Mouse (Mus musculus) hindbrain, postnatal 0 days (tissue): ENCODE data around the gene Cdt1. TPM values are rescaled to one million over a fixed set of nuclear protein-coding genes. Genes with fewer than 3 reads are reported as not detected.

Source experiments
- ATAC-seq: fragments of 200-750 bp; cut with Nextera tagmentation; 2 replicates; pipeline ENCODE4 v1.8.0; 2017; ENCODE audit warnings: mild to moderate bottlenecking, moderate TSS enrichment, moderate library complexity
- DNase-seq: peaks from one replicate; pipeline ENCODE4 v3.0.0-alpha.2; 2015; ENCODE audit warnings: low spot score
- H3K27ac ChIP-seq: fragments of 300-500 bp; sonication (generic); 2 replicates; pipeline ENCODE4 v1.5.1; 2014; ENCODE audit warnings: mild to moderate bottlenecking
- H3K27me3 ChIP-seq: fragments of 300-500 bp; sonication (generic); 2 replicates; pipeline ENCODE4 v1.6.1; 2014; ENCODE audit warnings: low read length, mixed read lengths; ENCODE audit not compliant: insufficient read depth
- H3K36me3 ChIP-seq: fragments of 300-500 bp; sonication (generic); 2 replicates; pipeline ENCODE4 v1.6.1; 2014; ENCODE audit warnings: low read length, mixed read lengths; ENCODE audit not compliant: insufficient read depth
- H3K4me1 ChIP-seq: fragments of 300-500 bp; sonication (generic); 2 replicates; pipeline ENCODE4 v1.6.1; 2014; ENCODE audit warnings: antibody characterized with exemption, low read length, mixed read lengths; ENCODE audit not compliant: insufficient read depth
- H3K4me2 ChIP-seq: fragments of 300-500 bp; sonication (generic); 2 replicates; pipeline ENCODE4 v1.6.1; 2014; ENCODE audit warnings: low read depth, mild to moderate bottlenecking, low read length, moderate library complexity, mixed read lengths
- H3K4me3 ChIP-seq: fragments of 300-500 bp; sonication (generic); 2 replicates; pipeline ENCODE4 v1.5.1; 2014; ENCODE audit warnings: low read length
- H3K9ac ChIP-seq: fragments of 300-500 bp; sonication (generic); replicated peaks from 2 replicates; pipeline ENCODE4 v1.6.1; 2014; ENCODE audit warnings: mild to moderate bottlenecking, low read length, moderate library complexity, mixed read lengths
- H3K9me3 ChIP-seq: fragments of 300-500 bp; sonication (generic); 2 replicates; pipeline ENCODE4 v1.6.1; 2016; ENCODE audit warnings: low read length, mixed read lengths
- CTCF ChIP-seq: IDR thresholded peaks from 2 replicates; pipeline ENCODE4 v1.5.1; 2016; ENCODE audit warnings: antibody characterized with exemption, control low read depth, low read depth
- WGBS: fragments of 180-500 bp; shearing (Covaris S2); extraction: QIAGEN DNeasy Blood & Tissue Kit; methylation state at CpG from one replicate; pipeline ENCODE4 v1.1.7; 2014; 5-methylcytosine and 5-hydroxymethylcytosine counted together
- polyA plus RNA-seq: library from polyadenylated mRNA; unstranded; fragments of >200 nt; fragmentation: Nextera tagmentation; extraction: Ambion mirVana; gene quantifications from 2 replicates; pipeline ENCODE4 v1.2.1, GENCODE M21; 2015
- total RNA-seq: library from RNA; depleted of rRNA; stranded (reverse); fragments of >200 nt; gene quantifications from 2 replicates; pipeline ENCODE4 v1.2.3, GENCODE M21; 2014

Gene Cdt1
- total and polyA plus RNA-seq, 2 experiments from 2014 or later = 10.7 to 26.3 TPM

- Histone ChIP-seq H3K27ac (no peak overlapping the region), H3K4me3 (no peak overlapping the region), H3K9me3 (no peaks in the 10 kb centered on the region), H3K9ac (no peak overlapping the region), H3K27me3 (no peaks in the 10 kb centered on the region), H3K4me1 (peaks cover 22% of the 10 kb centered on the region), H3K4me2 (no peak overlapping the region), H3K36me3 (no peaks in the 10 kb centered on the region)
- WGBS = 73% methylated on average over 3 of the region's 3 CpGs
- ATAC-seq (no peak), DNase-seq (no peak)
- no peak for TF ChIP-seq CTCF
These were observed 41.7 kb upstream of the Cdt1 start for GRCm38 (mm10) chr8:122526084-122526483.

- no peak for DNase-seq
- ATAC-seq = no peak
These were observed 41.2 kb upstream of the Cdt1 start for GRCm38 (mm10) chr8:122526526-122527170.

GRCm38 (mm10) chr8:122527937-122528336, 39.9 kb upstream of the Cdt1 start:
- Histone ChIP-seq H3K9ac (no peak overlapping the region), H3K27ac (no peak overlapping the region), H3K27me3 (no peaks in the 10 kb centered on the region), H3K4me3 (no peak overlapping the region), H3K9me3 (no peaks in the 10 kb centered on the region), H3K36me3 (no peaks in the 10 kb centered on the region), H3K4me2 (no peak overlapping the region), H3K4me1 (peaks cover 20% of the 10 kb centered on the region)
- no peak for DNase-seq
- TF ChIP-seq CTCF = no peak
- no peak for ATAC-seq
- 87% methylated on average over 3 of the region's 3 CpGs for WGBS

More at GRCm38 (mm10) chr8:122526526-122527170, 41.2 kb upstream of the Cdt1 start:
- Histone ChIP-seq H3K4me1 (peaks cover 22% of the 10 kb centered on the region), H3K9ac (no peak overlapping the region), H3K4me2 (no peak overlapping the region), H3K36me3 (no peaks in the 10 kb centered on the region), H3K9me3 (no peaks in the 10 kb centered on the region), H3K4me3 (no peak overlapping the region), H3K27ac (no peak overlapping the region), H3K27me3 (no peaks in the 10 kb centered on the region)
- 69% methylated on average over 7 of the region's 7 CpGs for WGBS
- no peak for TF ChIP-seq CTCF

- Histone ChIP-seq H3K9me3 (no peaks in the 10 kb centered on the region), H3K9ac (no peak overlapping the region), H3K4me3 (no peak overlapping the region), H3K27me3 (no peaks in the 10 kb centered on the region), H3K36me3 (no peaks in the 10 kb centered on the region), H3K4me2 (no peak overlapping the region), H3K27ac (no peak overlapping the region), H3K4me1 (peaks cover 10% of the 10 kb centered on the region)
- 93% methylated on average over 4 of the region's 4 CpGs for WGBS
- TF ChIP-seq CTCF = no peak
- no peak for DNase-seq
- ATAC-seq = no peak
These were observed 38.7 kb upstream of the Cdt1 start for GRCm38 (mm10) chr8:122529159-122529558.

GRCm38 (mm10) chr8:122531312-122531711, 36.5 kb upstream of the Cdt1 start:
- no peak overlapping the region for H3K4me3 ChIP-seq
- no peak for TF ChIP-seq CTCF
- 83% methylated on average over 8 of the region's 8 CpGs for WGBS
- H3K36me3 ChIP-seq = no peaks in the 10 kb centered on the region
- ATAC-seq (no peak), DNase-seq (no peak)
- H3K27me3 ChIP-seq = no peaks in the 10 kb centered on the region
- H3K4me1 ChIP-seq = no peaks in the 10 kb centered on the region
- H3K4me2 ChIP-seq = no peak overlapping the region
- H3K9ac ChIP-seq = no peak overlapping the region
- H3K27ac ChIP-seq = no peak overlapping the region
- no peaks in the 10 kb centered on the region for H3K9me3 ChIP-seq

GRCm38 (mm10) chr8:122537033-122537432, 30.8 kb upstream of the Cdt1 start:
- DNase-seq (no peak), ATAC-seq (no peak)
- Histone ChIP-seq H3K9me3 (no peaks in the 10 kb centered on the region), H3K27me3 (no peaks in the 10 kb centered on the region), H3K4me3 (no peak overlapping the region), H3K9ac (no peak overlapping the region), H3K4me1 (no peaks in the 10 kb centered on the region), H3K27ac (no peak overlapping the region), H3K4me2 (no peak overlapping the region), H3K36me3 (no peaks in the 10 kb centered on the region)
- no peak for TF ChIP-seq CTCF
- 60% methylated on average over 6 of the region's 6 CpGs for WGBS

- DNase-seq (no peak), ATAC-seq (no peak)
- Histone ChIP-seq H3K4me2 (no peak overlapping the region), H3K4me3 (no peak overlapping the region), H3K27me3 (no peaks in the 10 kb centered on the region), H3K27ac (no peak overlapping the region), H3K4me1 (no peaks in the 10 kb centered on the region), H3K9me3 (no peaks in the 10 kb centered on the region), H3K36me3 (no peaks in the 10 kb centered on the region), H3K9ac (no peak overlapping the region)
- TF ChIP-seq CTCF = no peak
- WGBS = 82% methylated on average over 2 of the region's 2 CpGs
These were observed 30.0 kb upstream of the Cdt1 start for GRCm38 (mm10) chr8:122537812-122538211.
